Comparison of ENCODE assay signal across 11 mouse cellular contexts in genomic region chr2:110274160-110274559, GRCm38 (mm10). TPM values are rescaled to one million over a fixed set of nuclear protein-coding genes. Genes with fewer than 3 reads are reported as not detected.
DNase-seq lines count a peak whose midpoint lies in the region; ATAC-seq and TF ChIP-seq lines count a peak whose summit lies in the region.
"Had no signal": no experiment of that assay in that cellular context is flagged by ENCODE, and none has a peak within 500 bp of the region (broad histone marks: within the 10 kb centered on the region; RNA-seq: fewer than 3 reads in every experiment).

No protein-coding gene starts in this region.

- H3K27me3 ChIP-seq in lung, postnatal 0 days (replicated peaks; ENCODE audit: insufficient read depth, low read length): no peaks in the 10 kb centered on the region
- H3K27me3 ChIP-seq: liver, embryonic 15.5 days had no signal

- WGBS in lung, postnatal 0 days: 60% methylated on average over 2 of the region's 2 CpGs

- H3K4me2 ChIP-seq in lung, postnatal 0 days (replicated peaks; ENCODE audit: low read depth, low read length): no peak overlapping the region
- H3K4me2 ChIP-seq: liver, embryonic 15.5 days had no signal

- H3K27ac ChIP-seq in lung, postnatal 0 days (ENCODE audit: low read length): no peak overlapping the region
- H3K27ac ChIP-seq: liver, embryonic 15.5 days had no signal

- peak; percentile 91 for ATAC-seq in lung, postnatal 0 days

- no peaks in the 10 kb centered on the region for H3K9me3 ChIP-seq in lung, postnatal 0 days (ENCODE audit: low read length)
- H3K9me3 ChIP-seq: liver, embryonic 15.5 days had no signal

- H3K36me3 ChIP-seq in lung, postnatal 0 days (ENCODE audit: insufficient read depth, low read length): no peaks in the 10 kb centered on the region
- H3K36me3 ChIP-seq: liver, embryonic 15.5 days had no signal

- TF ChIP-seq CTCF in lung, postnatal 0 days (IDR thresholded peaks at IDR 0.05): no peak

- DNase-seq in adrenal gland, postnatal 10 days: peak; percentile 1
- no peak for DNase-seq in adrenal gland, adult (ENCODE audit: inconsistent age in 2 of 2, low spot score in 1 of 2)
- peak; percentile 52 to 59 for DNase-seq in kidney, postnatal 4 days
- DNase-seq in kidney, adult 18-20 months: no peak
- DNase-seq in heart, adult 9 months (ENCODE audit: low spot score in 2 of 2): peak; percentile 64 to 74
- DNase-seq in lung, postnatal 0 days (ENCODE audit: low spot score): peak; percentile 84
- no peak for DNase-seq in embryo, embryonic 10.5 days (ENCODE audit: low spot score)
- DNase-seq in thymus, postnatal 25 days: no peak

- no peak overlapping the region for H3K4me3 ChIP-seq in lung, postnatal 0 days (ENCODE audit: low read depth, low read length)
- H3K4me3 ChIP-seq: liver, embryonic 15.5 days had no signal

- TF ChIP-seq EP300 in lung, postnatal 0 days (IDR thresholded peaks at IDR 0.05): peak; percentile 46

- H3K4me1 ChIP-seq in lung, postnatal 0 days (ENCODE audit: insufficient read depth, low read depth, low read length): no peaks in the 10 kb centered on the region
- H3K4me1 ChIP-seq: liver, embryonic 15.5 days had no signal

- no peak overlapping the region for H3K9ac ChIP-seq in lung, postnatal 0 days (replicated peaks; ENCODE audit: low read depth)
- H3K9ac ChIP-seq: liver, embryonic 15.5 days had no signal

RNA-seq across cellular contexts. Expression of gene Bbox1, which starts 40.2 kb away (rescaled TPM):
- 10 to 100 TPM in 1 of 2 experiments, 1 to 10 TPM in 1; 4.7 to 10.1 TPM for total RNA-seq in adrenal gland, postnatal 10 days (2021)
- 1.1 and 1.8 TPM in 2 replicates for polyA plus RNA-seq in lung, postnatal 0 days (2015; fragmentation: Nextera tagmentation; extraction: Ambion mirVana)
- total RNA-seq: common myeloid progenitor, adult 5-6 weeks; MEL had no signal

Comparison
In these comparisons a context has a peak if more than half of its experiments do, and no peak if none do; other contexts are left out.
1. DNase-seq: peak in adrenal gland, postnatal 10 days (single experiment), kidney, postnatal 4 days (2 of 2), heart, adult 9 months (2 of 2) and lung, postnatal 0 days (single experiment); none in adrenal gland, adult (0 of 2), kidney, adult 18-20 months (single experiment), embryo, embryonic 10.5 days (single experiment) and thymus, postnatal 25 days (single experiment).